27 mouse cellular contexts compared by ENCODE assay signal in genomic region chr1:114515709-114516108, GRCm38 (mm10).
DNase-seq lines count a peak whose midpoint lies in the region; ATAC-seq and TF ChIP-seq lines count a peak whose summit lies in the region.
"Had no signal": no experiment of that assay in that cellular context is flagged by ENCODE, and none has a peak within 500 bp of the region (broad histone marks: within the 10 kb centered on the region; RNA-seq: fewer than 3 reads in every experiment).

No protein-coding gene starts in this region.

- no peak for TF ChIP-seq CTCF in kidney, postnatal 0 days (IDR thresholded peaks at IDR 0.05; ENCODE audit: low read depth)

- no peaks in the 10 kb centered on the region for H3K36me3 ChIP-seq in hindbrain, embryonic 14.5 days (replicated peaks; ENCODE audit: control insufficient read depth, insufficient read depth)
- H3K36me3 ChIP-seq in hindbrain, embryonic 13.5 days: no peaks in the 10 kb centered on the region
- no peaks in the 10 kb centered on the region for H3K36me3 ChIP-seq in kidney, postnatal 0 days (ENCODE audit: insufficient read depth, low read length)
- H3K36me3 ChIP-seq in intestine, embryonic 16.5 days (ENCODE audit: control insufficient read depth, insufficient read depth, low read length): no peaks in the 10 kb centered on the region
- H3K36me3 ChIP-seq: embryonic facial prominence, embryonic 13.5 days; embryonic facial prominence, embryonic 15.5 days; forebrain, embryonic 15.5 days; G1E had no signal

- no peak overlapping the region for H3K4me3 ChIP-seq in hindbrain, embryonic 14.5 days (replicated peaks; ENCODE audit: low read length)
- H3K4me3 ChIP-seq in hindbrain, embryonic 13.5 days: no peak overlapping the region
- no peak overlapping the region for H3K4me3 ChIP-seq in kidney, postnatal 0 days (replicated peaks; ENCODE audit: low read depth, low read length)
- no peak overlapping the region for H3K4me3 ChIP-seq in intestine, embryonic 16.5 days (ENCODE audit: low read length)
- H3K4me3 ChIP-seq: embryonic facial prominence, embryonic 13.5 days; embryonic facial prominence, embryonic 15.5 days; erythroblast, embryonic 14.5 days; forebrain, embryonic 13.5 days; forebrain, embryonic 15.5 days had no signal

- no peaks in the 10 kb centered on the region for H3K9me3 ChIP-seq in hindbrain, embryonic 14.5 days (ENCODE audit: control insufficient read depth, low read length)
- H3K9me3 ChIP-seq in hindbrain, embryonic 13.5 days: no peaks in the 10 kb centered on the region
- no peaks in the 10 kb centered on the region for H3K9me3 ChIP-seq in kidney, postnatal 0 days (replicated peaks; ENCODE audit: low read length)
- no peaks in the 10 kb centered on the region for H3K9me3 ChIP-seq in intestine, embryonic 16.5 days (ENCODE audit: control insufficient read depth, low read length)
- H3K9me3 ChIP-seq: embryonic facial prominence, embryonic 13.5 days; embryonic facial prominence, embryonic 15.5 days; forebrain, embryonic 13.5 days; forebrain, embryonic 15.5 days; G1E had no signal

- H3K4me2 ChIP-seq in hindbrain, embryonic 14.5 days (replicated peaks): no peak overlapping the region
- no peak overlapping the region for H3K4me2 ChIP-seq in hindbrain, embryonic 13.5 days
- no peak overlapping the region for H3K4me2 ChIP-seq in kidney, postnatal 0 days (ENCODE audit: low read length)
- H3K4me2 ChIP-seq in intestine, embryonic 16.5 days (ENCODE audit: low read depth, low read length): no peak overlapping the region
- H3K4me2 ChIP-seq: embryonic facial prominence, embryonic 13.5 days; embryonic facial prominence, embryonic 15.5 days; forebrain, embryonic 13.5 days; forebrain, embryonic 15.5 days had no signal

- H3K9ac ChIP-seq in hindbrain, embryonic 14.5 days: no peak overlapping the region
- no peak overlapping the region for H3K9ac ChIP-seq in hindbrain, embryonic 13.5 days
- no peak overlapping the region for H3K9ac ChIP-seq in kidney, postnatal 0 days (ENCODE audit: low read depth, low read length)
- no peak overlapping the region for H3K9ac ChIP-seq in intestine, embryonic 16.5 days (ENCODE audit: low read depth, low read length)
- H3K9ac ChIP-seq: embryonic facial prominence, embryonic 13.5 days; embryonic facial prominence, embryonic 15.5 days; forebrain, embryonic 13.5 days; forebrain, embryonic 15.5 days had no signal

- no peaks in the 10 kb centered on the region for H3K4me1 ChIP-seq in hindbrain, embryonic 14.5 days (replicated peaks; ENCODE audit: control insufficient read depth, insufficient read depth, low read length)
- no peaks in the 10 kb centered on the region for H3K4me1 ChIP-seq in hindbrain, embryonic 13.5 days (replicated peaks)
- H3K4me1 ChIP-seq in kidney, postnatal 0 days (replicated peaks; ENCODE audit: insufficient read depth, low read length): no peaks in the 10 kb centered on the region
- H3K4me1 ChIP-seq in intestine, embryonic 16.5 days (ENCODE audit: control insufficient read depth, insufficient read depth, low read length): no peaks in the 10 kb centered on the region
- H3K4me1 ChIP-seq: embryonic facial prominence, embryonic 13.5 days; embryonic facial prominence, embryonic 15.5 days; forebrain, embryonic 13.5 days; forebrain, embryonic 15.5 days had no signal

- no peak for ATAC-seq in hindbrain, embryonic 14.5 days (ENCODE audit: low FRiP score)
- ATAC-seq in hindbrain, embryonic 13.5 days (ENCODE audit: low FRiP score): no peak
- no peak for ATAC-seq in kidney, postnatal 0 days (replicated peaks; ENCODE audit: low FRiP score, low read depth)
- ATAC-seq in intestine, embryonic 16.5 days: peak; percentile 80
- ATAC-seq: activated CD4-positive, CD25-positive, alpha-beta regulatory T cell, adult 4 months; CD4-positive, CD25-positive, alpha-beta regulatory T cell, adult 4 months; forebrain, embryonic 13.5 days; forebrain, embryonic 15.5 days; Patski had no signal

- no peak overlapping the region for H3K27ac ChIP-seq in hindbrain, embryonic 14.5 days
- H3K27ac ChIP-seq in hindbrain, embryonic 13.5 days: no peak overlapping the region
- no peak overlapping the region for H3K27ac ChIP-seq in kidney, postnatal 0 days
- no peak overlapping the region for H3K27ac ChIP-seq in intestine, embryonic 16.5 days (ENCODE audit: low read length)
- H3K27ac ChIP-seq: embryonic facial prominence, embryonic 13.5 days; embryonic facial prominence, embryonic 15.5 days; forebrain, embryonic 13.5 days; forebrain, embryonic 15.5 days had no signal

- 96% methylated on average over 1 of the region's 1 CpGs for WGBS in hindbrain, embryonic 14.5 days
- whole genome bisulfite sequencing in hindbrain, embryonic 13.5 days: 94% methylated on average over 1 of the region's 1 CpGs
- WGBS in kidney, postnatal 0 days: 84% methylated on average over 1 of the region's 1 CpGs
- 62% methylated on average over 1 of the region's 1 CpGs for WGBS in intestine, embryonic 16.5 days

- no peaks in the 10 kb centered on the region for H3K27me3 ChIP-seq in hindbrain, embryonic 14.5 days (ENCODE audit: control insufficient read depth, insufficient read depth, low read length)
- H3K27me3 ChIP-seq in hindbrain, embryonic 13.5 days: no peaks in the 10 kb centered on the region
- H3K27me3 ChIP-seq in kidney, postnatal 0 days (ENCODE audit: insufficient read depth, low read length): no peaks in the 10 kb centered on the region
- H3K27me3 ChIP-seq in intestine, embryonic 16.5 days (replicated peaks; ENCODE audit: control insufficient read depth, insufficient read depth, low read length): no peaks in the 10 kb centered on the region
- H3K27me3 ChIP-seq: CH12.LX; embryonic facial prominence, embryonic 13.5 days; embryonic facial prominence, embryonic 15.5 days; forebrain, embryonic 13.5 days; forebrain, embryonic 15.5 days; Patski had no signal

- DNase-seq in hindbrain, embryonic 14.5 days (ENCODE audit: low spot score): peak; percentile 10
- DNase-seq in kidney, postnatal 0 days (ENCODE audit: low spot score): peak; percentile 1
- no peak for DNase-seq in kidney, postnatal 4 days
- peak; percentile 57 for DNase-seq in fat pad, adult 2 months (ENCODE audit: extremely low read depth, low read depth, low spot score)
- no peak for DNase-seq in layer of hippocampus, postnatal 36 days
- DNase-seq: adrenal gland, adult 8-10 months; adrenal gland, postnatal 14 days; adrenal gland, postnatal 36 days; B cell, adult 2 months; cerebellum, adult 11-12 months; cerebellum, adult 2 months; cerebellum, adult 9-10 months; cerebellum, postnatal 10 days; cerebellum, postnatal 36 days; embryo, embryonic 11 days had no signal

Comparison
In these comparisons a context has a peak if more than half of its experiments do, and no peak if none do; other contexts are left out.
1. DNase-seq: peak in hindbrain, embryonic 14.5 days (single experiment), kidney, postnatal 0 days (single experiment) and fat pad, adult 2 months (single experiment); none in kidney, postnatal 4 days (0 of 2) and layer of hippocampus, postnatal 36 days (0 of 2).